Mouse (Mus musculus): ENCODE results near the gene C2cd3.

DNA sequence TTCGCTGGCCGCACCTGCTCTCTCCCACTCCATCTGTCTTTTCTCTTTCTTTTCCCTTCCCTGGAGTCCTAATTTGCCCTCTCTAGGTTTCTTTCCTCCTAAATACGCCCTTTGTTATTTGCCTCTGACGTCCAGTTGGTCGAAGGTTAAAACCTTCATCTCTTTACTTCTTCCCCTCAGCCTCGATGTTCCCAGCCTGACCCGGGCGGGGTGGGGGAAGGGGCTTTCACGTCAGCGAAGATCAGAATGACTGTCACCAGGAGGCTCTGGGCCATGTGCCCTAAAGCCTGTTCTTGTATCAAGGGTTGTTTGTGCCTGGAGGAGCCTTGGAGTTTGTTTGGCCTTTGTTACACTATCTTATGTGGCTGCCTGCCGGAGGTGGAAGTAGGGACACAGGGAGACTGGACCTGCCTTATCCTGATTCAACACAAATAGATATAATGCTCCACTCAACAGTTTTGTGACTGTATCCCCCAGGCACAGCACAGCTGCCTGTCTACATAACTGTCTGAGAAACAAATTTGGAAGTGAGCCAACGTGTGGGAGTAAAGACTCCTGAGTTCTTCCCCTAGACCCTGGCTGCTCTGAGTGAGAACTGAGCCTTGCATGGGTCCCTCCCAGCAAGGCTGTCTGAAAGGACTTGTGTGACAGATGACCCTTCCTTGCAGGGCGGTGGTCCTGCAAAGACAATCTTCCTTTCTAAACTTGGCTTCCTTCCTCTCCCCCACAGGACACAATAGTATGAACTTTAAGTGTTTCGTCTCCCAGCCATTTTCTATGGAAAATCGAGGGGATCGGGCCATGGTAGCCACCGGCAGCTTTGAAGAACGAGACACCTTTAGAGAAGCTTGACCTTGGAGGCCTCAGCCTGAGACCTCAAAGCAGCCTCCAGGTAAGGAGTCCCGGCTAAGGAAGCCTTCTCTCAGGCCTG, 121.7 kb downstream of the C2cd3 start:
- TF ChIP-seq POLR2A (IDR thresholded peaks at IDR 0.05; ENCODE audit: insufficient read length, low read depth): no peak
- TF ChIP-seq USF1 (IDR thresholded peaks at IDR 0.05; ENCODE audit: low read depth): no peak
- no peak for TF ChIP-seq MYOG (IDR thresholded peaks at IDR 0.05; ENCODE audit: control insufficient read depth in 1 of 3, insufficient read depth in 1 of 3, insufficient read length in 2 of 3, low read depth in 2 of 3)
- TF ChIP-seq POLR2AphosphoS2 (IDR thresholded peaks at IDR 0.05; ENCODE audit: insufficient read length, low read depth): no peak
- TF ChIP-seq TCF12 (IDR thresholded peaks at IDR 0.05; ENCODE audit: insufficient read depth, poor library complexity, severe bottlenecking): no peak
- TF ChIP-seq MYOD1 (IDR thresholded peaks at IDR 0.05; ENCODE audit: control insufficient read depth in 1 of 3, insufficient read length in 2 of 3, low read depth in 2 of 3): peak in 2 of 3 experiments; percentile 52 to 53
- no peak for TF ChIP-seq REST (IDR thresholded peaks at IDR 0.05; ENCODE audit: insufficient read depth, insufficient read length)
- TF ChIP-seq E2F4 (IDR thresholded peaks at IDR 0.05; ENCODE audit: insufficient read depth): no peak
- TF ChIP-seq SRF (IDR thresholded peaks at IDR 0.05; ENCODE audit: control insufficient read depth, insufficient read length, low read depth): no peak
- no peak for TF ChIP-seq MAX (IDR thresholded peaks at IDR 0.05; ENCODE audit: low read depth)
- TF ChIP-seq CEBPB (IDR thresholded peaks at IDR 0.05; ENCODE audit: insufficient read depth, poor library complexity, severe bottlenecking): no peak
